Mouse (Mus musculus) lung, adult 2 months (tissue): Measurements from ENCODE around the gene Cdk15.

Source experiments
- CTCF ChIP-seq: fragments of 200-500 bp; IDR thresholded peaks from 2 replicates; pipeline ENCODE4 v1.5.1; 2011; ENCODE audit warnings: mild to moderate bottlenecking, low read length, control low read depth; ENCODE audit not compliant: insufficient read depth
- POLR2A ChIP-seq: fragments of 200-500 bp; IDR thresholded peaks from 2 replicates; pipeline ENCODE4 v1.6.1; 2011; ENCODE audit warnings: low read depth, mild to moderate bottlenecking, control low read depth, low read length, borderline replicate concordance; ENCODE audit errors: extremely low read depth

DNA sequence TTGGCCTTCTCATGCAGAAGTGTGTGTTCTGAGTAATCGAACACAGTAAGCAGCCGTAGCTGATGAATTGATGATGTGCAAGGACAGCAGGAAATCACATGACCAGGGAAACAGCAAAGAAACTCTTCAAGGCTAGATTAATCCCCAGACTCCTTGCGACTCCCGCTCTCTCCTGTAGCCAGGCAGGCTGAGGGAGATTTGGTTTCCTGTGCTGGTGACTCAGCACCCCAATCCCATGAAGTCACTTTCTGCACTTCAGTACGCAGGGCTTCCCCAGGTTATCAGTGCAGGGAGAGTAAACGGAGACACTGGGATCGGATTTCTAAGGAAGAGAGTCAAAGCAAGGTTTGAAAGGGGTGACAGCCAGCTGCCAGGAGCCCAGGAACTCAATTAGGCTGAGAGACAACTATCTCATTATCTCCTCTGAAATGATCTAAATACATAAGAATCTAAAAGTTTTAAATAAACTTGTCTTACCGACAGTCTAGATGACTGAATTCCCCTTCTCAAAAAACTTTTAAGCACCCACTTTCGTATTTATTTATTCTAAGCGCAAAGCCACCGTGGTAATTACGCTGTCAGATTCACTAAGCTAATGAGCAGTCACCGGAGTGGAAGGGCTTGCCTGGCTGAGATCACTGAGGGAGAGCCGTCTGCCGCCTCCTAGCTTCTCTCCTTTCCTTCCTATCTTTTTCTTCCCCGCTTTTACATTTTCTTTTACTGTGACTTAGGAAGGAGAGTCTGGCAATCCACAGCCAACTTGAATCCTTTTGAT, 84.3 kb downstream of the Cdk15 start:
- TF ChIP-seq CTCF (no peak), POLR2A (no peak)
